Mouse (Mus musculus) right cerebral cortex, postnatal 4 days (tissue): ENCODE data around the gene Cit.

Experiments
- DNase-seq: peaks from one replicate; pipeline ENCODE4 v3.0.0-alpha.2; 2022

The Cit gene

GRCm38 (mm10) chr5:115918597-115919351, 73.7 kb downstream of the Cit start:
- no peak for DNase-seq

- DNase-seq = no peak
Observed at GRCm38 (mm10) chr5:115921990-115922389, 76.9 kb downstream of the Cit start.

DNA sequence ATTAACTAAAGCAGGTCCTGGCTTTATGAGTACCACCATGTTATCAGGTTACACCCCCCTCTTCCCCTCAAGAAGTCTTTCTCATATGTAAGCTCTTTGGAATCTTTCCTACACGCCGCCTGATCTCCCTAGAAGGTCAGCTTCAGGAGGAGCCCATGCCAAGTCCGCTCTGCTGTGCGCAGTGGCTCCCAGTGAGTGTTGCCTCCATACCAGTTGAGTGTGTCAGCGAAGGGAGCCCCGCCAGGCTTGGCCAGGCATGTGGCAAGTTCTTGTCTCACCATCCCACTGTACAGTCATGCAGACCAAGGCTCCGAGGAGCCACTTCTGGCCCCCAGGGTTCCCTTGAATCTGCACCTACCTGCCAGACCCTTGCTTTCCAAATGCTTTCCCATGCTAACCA, 79.9 kb downstream of the Cit start:
- no peak for DNase-seq

DNA sequence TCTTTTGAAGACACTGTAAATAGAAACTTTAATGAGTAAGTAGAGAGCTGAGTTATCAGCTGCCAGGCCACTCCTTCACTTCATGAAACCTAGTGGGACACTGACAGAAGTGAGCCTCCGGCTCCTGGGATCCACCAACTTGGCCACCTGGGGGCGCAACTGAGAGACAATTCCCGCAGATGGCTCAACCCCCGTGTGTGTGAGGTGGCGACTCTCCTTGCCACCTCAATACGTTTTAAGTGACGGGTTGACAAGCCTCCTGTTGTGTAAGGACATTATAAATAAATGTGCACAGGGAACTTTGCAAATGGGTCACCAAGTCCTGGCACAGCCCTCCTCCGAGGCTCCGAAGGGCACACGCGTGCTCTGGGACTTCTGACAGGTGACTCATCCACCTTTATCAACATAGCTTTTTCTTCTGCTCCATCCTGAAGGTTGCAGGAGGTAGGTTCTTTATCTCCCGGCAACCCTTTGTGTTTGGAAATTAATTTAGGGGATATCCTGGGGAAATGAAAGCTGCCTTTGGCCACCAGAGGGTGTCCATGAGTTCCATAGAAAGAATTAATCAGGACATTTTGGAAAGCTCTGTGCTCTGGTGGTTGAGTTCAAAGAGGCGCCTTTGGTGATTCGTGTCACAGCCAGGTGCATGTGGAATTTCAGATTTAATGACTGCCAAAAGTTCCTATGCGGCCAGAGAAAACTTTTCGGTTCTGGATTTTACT, 83.9 kb downstream of the Cit start:
- DNase-seq = no peak

- DNase-seq = no peak
Observed at GRCm38 (mm10) chr5:115932325-115932724, 87.2 kb downstream of the Cit start.

GRCm38 (mm10) chr5:115936851-115937250, 91.8 kb downstream of the Cit start:
- DNase-seq = no peak

GRCm38 (mm10) chr5:115937566-115937965, 92.5 kb downstream of the Cit start:
- DNase-seq = no peak

DNA sequence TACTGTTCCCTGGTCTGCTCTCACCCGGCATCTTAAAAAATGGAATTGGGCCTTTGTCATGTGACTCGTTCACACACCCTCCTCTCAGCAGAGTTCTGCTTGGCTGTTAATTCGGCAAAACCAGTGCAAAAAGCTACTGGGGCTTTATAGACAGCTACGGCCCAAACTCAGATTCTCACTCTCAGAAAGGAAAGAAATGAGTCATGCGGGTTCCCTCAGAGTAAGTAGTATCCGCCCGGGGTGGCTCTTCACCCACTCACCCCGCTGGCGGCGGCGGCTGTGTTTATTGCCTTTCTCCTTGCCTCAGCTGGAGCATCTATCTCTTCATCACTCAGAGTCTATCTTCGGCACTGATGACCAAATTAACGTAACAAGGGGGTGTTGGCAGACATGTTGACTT, 93.9 kb downstream of the Cit start:
- DNase-seq = no peak

- DNase-seq = no peak
Observed at GRCm38 (mm10) chr5:115942389-115942788, 97.3 kb downstream of the Cit start.

DNA sequence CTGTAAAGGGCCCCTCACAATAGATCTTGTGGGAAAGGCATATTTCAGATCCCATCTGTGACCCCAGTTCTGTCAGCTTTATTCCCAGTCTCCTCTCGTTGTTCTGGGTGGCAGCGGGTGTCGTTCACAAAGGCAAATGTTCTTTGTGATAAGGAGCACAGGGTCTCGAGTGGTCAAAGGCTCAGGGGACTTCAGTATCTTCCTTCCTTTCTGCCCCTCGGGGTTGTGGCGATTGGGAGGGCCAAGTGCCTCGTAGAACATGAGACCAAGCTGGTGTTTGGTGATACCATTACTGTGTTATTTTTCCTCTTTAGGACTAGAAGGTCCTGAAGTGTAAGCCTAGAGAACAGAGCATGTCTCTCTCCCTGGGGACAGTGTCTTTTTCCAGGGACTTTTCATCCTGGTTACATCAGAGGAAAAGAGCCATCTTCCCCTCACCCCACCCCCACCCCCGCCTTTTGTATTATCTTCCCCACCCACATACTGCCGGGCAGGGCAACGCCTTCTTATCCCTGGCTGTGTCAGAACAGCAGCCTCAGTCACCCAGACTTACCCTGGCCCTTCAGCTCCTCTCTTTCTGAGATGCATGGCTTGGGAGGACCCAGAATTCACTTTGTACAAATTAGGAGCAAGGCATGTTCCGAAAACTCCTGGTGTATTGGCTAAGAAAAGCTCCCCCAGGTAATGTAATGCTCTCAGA, 99.9 kb downstream of the Cit start:
- no peak for DNase-seq

GRCm38 (mm10) chr5:115947622-115948353, 102.7 kb downstream of the Cit start:
- no peak for DNase-seq

GRCm38 (mm10) chr5:115950936-115951335, 105.9 kb downstream of the Cit start:
- no peak for DNase-seq

DNA sequence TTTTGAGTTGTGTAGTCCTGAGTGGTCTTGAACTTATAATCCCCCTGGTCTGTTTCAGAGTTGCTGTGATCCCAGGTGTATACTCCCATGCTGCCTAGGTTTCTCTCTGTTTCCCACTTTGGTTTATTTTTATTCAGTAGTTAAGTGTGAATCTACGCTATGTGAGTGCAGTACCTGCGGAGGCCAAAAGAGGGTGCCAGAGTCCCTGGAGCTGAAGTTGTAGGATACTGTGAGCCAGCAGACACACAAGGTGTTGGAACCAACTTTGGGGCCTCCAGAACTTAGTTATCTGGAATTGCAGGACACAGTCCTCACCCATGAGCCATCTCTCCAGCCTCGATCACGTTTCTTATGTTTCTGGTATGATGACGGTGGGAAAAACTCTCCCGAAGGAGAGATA, 108.1 kb downstream of the Cit start:
- no peak for DNase-seq

GRCm38 (mm10) chr5:115954084-115954483, 109.0 kb downstream of the Cit start:
- no peak for DNase-seq

- DNase-seq = no peak
Observed at GRCm38 (mm10) chr5:115954549-115954948, 109.5 kb downstream of the Cit start.

- DNase-seq = no peak
Observed at GRCm38 (mm10) chr5:115955131-115955530, 110.1 kb downstream of the Cit start.

DNA sequence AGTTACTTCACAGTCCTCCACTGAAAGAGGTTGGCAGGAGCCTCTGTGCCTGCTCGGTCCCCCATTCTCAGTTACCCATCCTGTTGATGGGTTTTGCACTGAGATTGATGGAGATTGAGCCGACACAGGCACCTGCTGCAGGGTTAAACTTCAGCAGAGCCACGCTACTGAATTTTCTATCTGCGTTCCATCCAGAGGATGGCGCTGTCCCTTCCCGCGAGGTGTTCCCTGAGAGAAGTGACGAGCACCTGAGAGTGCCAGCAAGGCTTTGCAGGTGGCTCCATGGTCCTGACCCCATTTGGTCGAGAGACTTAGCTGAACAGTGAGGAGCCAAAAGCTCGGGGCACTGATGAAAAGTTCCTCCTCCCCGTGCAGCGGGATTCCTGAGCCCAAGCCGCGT, 111.0 kb downstream of the Cit start:
- no peak for DNase-seq

DNA sequence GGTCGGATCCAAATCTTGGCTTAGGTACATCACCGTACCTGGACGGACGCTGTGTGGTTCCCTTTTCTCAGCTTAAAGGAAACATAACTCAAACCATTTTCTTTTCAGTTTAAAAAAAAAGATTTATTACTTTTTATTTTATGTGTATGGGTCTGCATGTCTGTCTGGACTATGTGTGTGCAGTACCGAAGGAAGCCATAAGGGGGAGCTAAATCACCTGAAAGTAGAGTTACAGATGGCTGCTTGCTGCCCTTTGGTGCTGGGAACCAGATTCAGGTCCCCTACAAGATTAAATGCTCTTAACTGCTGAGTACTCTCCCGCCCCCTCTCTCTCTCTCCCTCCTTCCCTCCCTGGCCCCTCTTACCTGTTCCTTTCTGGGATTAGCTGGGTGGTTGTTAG, 112.1 kb downstream of the Cit start:
- no peak for DNase-seq

DNA sequence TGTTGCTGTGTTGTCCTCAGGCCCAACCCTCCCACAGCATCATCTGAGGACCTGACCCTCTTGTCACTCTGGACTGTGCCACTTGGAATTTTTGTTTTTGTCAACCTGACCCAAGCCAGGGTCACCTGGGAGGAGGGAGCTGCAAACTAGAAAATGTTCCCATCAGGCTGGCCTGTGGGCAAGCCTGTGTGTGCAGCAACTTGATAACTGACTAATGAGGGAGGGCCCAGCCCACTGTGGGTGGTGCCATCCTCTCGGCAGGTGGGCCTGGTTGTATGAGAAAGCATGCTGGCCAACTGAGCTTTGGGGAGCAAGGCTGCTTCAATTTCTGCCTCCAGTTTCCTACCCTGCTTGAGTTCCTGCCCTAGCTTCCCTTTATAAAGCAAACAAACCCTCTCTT, 113.3 kb downstream of the Cit start:
- DNase-seq = no peak

DNA sequence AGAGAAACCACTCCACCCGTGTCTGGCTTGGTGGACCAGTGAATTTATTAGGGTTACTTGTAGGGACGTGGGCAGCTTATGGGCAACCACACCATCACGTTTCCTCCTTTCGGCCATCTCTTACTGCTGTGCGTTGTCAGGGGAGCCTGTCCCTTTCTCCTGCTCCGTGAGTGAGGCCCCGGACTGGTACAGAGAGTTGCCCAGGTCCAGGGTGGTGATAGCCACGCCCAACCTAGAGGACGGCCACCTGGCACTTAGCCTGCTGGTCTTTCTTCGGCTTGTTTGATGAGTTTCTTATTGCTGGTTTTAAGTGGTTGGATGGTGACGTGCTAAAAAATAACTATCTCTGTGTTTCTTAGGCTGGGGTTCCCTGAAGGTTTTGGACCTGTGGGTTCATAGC, 113.7 kb downstream of the Cit start:
- no peak for DNase-seq

GRCm38 (mm10) chr5:115961809-115962208, 116.7 kb downstream of the Cit start:
- no peak for DNase-seq

DNA sequence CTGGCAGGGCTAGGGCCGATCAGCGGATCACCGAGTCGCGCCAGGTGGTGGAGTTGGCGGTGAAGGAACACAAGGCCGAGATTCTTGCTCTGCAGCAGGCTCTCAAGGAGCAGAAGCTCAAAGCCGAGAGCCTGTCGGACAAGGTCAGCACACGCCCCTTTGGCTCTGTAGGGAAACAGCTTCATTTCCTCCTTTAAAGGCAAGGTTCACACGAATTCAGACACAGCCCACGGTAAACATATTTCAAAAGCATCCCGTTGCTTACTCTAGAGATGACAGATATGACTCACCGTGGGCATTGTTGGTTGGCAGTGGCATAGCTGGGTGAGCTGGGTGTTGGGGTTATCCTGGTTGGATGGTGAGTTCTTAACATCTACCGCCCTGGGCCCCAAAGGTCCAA, 126.2 kb downstream of the Cit start:
- DNase-seq = no peak

DNA sequence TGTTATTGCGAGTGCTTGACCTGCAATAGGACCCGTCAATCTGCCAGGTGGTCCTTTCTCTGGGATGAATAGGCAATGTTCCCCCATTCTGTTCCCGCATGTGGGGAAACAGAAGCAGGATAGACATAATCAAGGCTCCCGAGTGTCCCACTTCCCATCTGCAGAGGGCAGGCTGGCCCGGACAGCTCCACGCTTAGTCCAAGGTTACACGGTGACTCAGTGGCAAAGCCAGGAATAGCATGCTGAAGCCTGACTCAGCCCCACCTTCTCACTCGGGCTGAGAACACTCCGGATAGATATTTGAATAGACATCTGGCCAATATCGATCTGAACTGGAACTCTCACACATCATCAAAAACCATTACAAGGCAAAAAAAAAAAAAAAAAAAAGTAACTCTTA, 130.6 kb downstream of the Cit start:
- no peak for DNase-seq
